Mouse (Mus musculus): ENCODE measurements at regions not wholly inside any gene's neighbourhood (a gene's known extent, or its start where the extent isn't known, plus 50 kb on each side); places are given as distances from the start of the nearest gene placed in this dataset.

DNA sequence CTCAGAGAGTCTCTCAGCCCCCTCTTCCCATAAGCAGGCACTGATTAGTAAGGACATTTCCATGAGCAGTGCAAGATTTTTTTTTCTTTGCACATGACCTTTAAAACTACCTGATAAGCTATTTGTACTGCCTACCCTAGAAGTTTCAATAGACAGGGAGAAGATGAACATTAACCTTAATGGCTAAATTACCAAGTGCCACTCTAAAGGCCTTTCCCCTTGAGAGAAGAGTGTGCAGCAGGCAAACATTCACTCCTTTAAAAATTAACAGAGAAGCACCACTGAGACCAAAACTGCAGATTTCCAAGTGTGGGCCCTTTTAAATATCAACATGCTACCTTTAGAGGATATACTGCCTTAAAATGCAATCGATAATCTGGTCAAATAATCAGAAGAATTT lies 226.9 kb downstream of the Pcdh19 start:
- TF ChIP-seq CTCF (IDR thresholded peaks at IDR 0.05; ENCODE audit: borderline replicate concordance, extremely low read depth, insufficient read depth, insufficient read length): no peak
- no peak for TF ChIP-seq POLR2A (IDR thresholded peaks at IDR 0.05; ENCODE audit: borderline replicate concordance, extremely low read depth, insufficient read depth, insufficient read length, poor library complexity, severe bottlenecking)

Data from brain, embryonic 14.5 days (tissue).